In the genomic region with DNA sequence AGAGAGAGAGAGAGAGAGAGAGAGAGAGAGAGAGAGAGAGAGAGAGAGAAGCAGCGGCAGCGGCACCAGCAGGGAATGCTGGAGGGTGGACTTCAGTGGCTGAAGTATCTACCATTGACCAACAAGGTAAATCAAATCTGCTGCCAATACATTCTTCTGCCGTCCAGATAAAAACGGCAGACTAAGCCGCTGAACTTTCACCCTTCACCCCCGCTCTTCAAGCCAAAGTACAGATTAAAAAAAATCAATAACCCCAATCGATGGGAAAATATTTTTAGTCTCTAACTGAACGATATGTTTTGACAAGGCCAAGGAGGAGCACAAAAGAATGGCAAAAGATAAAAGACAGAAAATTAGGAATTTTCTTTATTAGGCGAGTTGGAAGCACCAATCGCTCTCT, we compare ENCODE assay signal across 14 mouse cellular contexts.
"Had no signal": no experiment of that assay in that cellular context is flagged by ENCODE, and none has a peak within 500 bp of the region (broad histone marks: within the 10 kb centered on the region; RNA-seq: fewer than 3 reads in every experiment).

No protein-coding gene starts in this region.

- H3K4me3 ChIP-seq: hindbrain, embryonic 12.5 days; limb, embryonic 13.5 days; midbrain, embryonic 15.5 days had no signal

- H3K9me3 ChIP-seq: hindbrain, embryonic 12.5 days; limb, embryonic 13.5 days; midbrain, embryonic 15.5 days had no signal

- DNase-seq: kidney, adult 9 months; kidney, postnatal 36 days; lung, adult 18-20 months; lung, postnatal 36 days; retina, postnatal 1 day; right cerebral cortex, postnatal 4 days; spleen, adult 18-20 months; thymus, adult 2 months; thymus, postnatal 25 days had no signal

- H3K4me2 ChIP-seq: hindbrain, embryonic 12.5 days; limb, embryonic 13.5 days; midbrain, embryonic 15.5 days had no signal

- H3K27me3 ChIP-seq: hindbrain, embryonic 12.5 days; limb, embryonic 13.5 days; midbrain, embryonic 15.5 days had no signal

- H3K36me3 ChIP-seq: hindbrain, embryonic 12.5 days; limb, embryonic 13.5 days; midbrain, embryonic 15.5 days had no signal

- ATAC-seq: intestine, postnatal 0 days; midbrain, embryonic 15.5 days had no signal

- H3K4me1 ChIP-seq: limb, embryonic 13.5 days; midbrain, embryonic 15.5 days had no signal

- H3K9ac ChIP-seq: hindbrain, embryonic 12.5 days; limb, embryonic 13.5 days; midbrain, embryonic 15.5 days had no signal

- H3K27ac ChIP-seq: hindbrain, embryonic 12.5 days; kidney, postnatal 0 days; limb, embryonic 13.5 days; midbrain, embryonic 15.5 days had no signal
